Comparison of ENCODE assay signal across 13 mouse cellular contexts in genomic region chr3:142618658-142619057, GRCm38 (mm10). TPM values are rescaled to one million over a fixed set of nuclear protein-coding genes. Genes with fewer than 3 reads are reported as not detected.
DNase-seq lines count a peak whose midpoint lies in the region.
"Had no signal": no experiment of that assay in that cellular context is flagged by ENCODE, and none has a peak within 500 bp of the region (broad histone marks: within the 10 kb centered on the region; RNA-seq: fewer than 3 reads in every experiment).

No protein-coding gene starts in this region.

- DNase-seq in lung, postnatal 36 days: peak; percentile 19
- DNase-seq in lung, postnatal 4 days: no peak
- peak; percentile 6 for DNase-seq in 3T3-L1 (ENCODE audit: low read depth, low spot score)
- DNase-seq in CD4-positive helper T cell, adult 2 months (ENCODE audit: low read depth, low spot score): peak; percentile 52
- DNase-seq in induced T-regulatory cell, adult 2 months (ENCODE audit: low read depth): peak; percentile 72
- DNase-seq in adrenal gland, postnatal 4 days (ENCODE audit: low spot score in 2 of 2): no peak
- DNase-seq in urinary bladder, postnatal 25 days (ENCODE audit: low spot score): no peak
- DNase-seq: cerebellum, postnatal 14 days; kidney, adult 8-10 months; kidney, postnatal 36 days; lung, postnatal 10 days had no signal

RNA-seq across cellular contexts. Expression of gene Gbp2, which starts 1.7 kb away (rescaled TPM):
- 10 to 100 TPM; 11.5 to 12.4 TPM for total RNA-seq in adrenal gland, postnatal 4 days (2021)

RNA-seq across cellular contexts. Expression of gene Gbp2b, which starts 24.0 kb away (rescaled TPM):
- under 1 TPM; 0.22 to 0.28 TPM for total RNA-seq in adrenal gland, postnatal 4 days (2021)
- total RNA-seq: left cerebral cortex, postnatal 14 days; megakaryocyte-erythroid progenitor cell, adult 5-6 weeks had no signal

RNA-seq across cellular contexts. Expression of gene Gbp3, which starts 58.8 kb away (rescaled TPM):
- total RNA-seq in adrenal gland, postnatal 4 days (2021): 1 to 10 TPM; 6.7 to 7.8 TPM

Comparison
In these comparisons a context has a peak if more than half of its experiments do, and no peak if none do; other contexts are left out.
1. DNase-seq: peak in lung, postnatal 36 days (single experiment), 3T3-L1 (single experiment), CD4-positive helper T cell, adult 2 months (single experiment) and induced T-regulatory cell, adult 2 months (single experiment); none in lung, postnatal 4 days (0 of 2), adrenal gland, postnatal 4 days (0 of 2) and urinary bladder, postnatal 25 days (single experiment).